Mouse (Mus musculus): ENCODE measurements around the gene Tmem8. TPM values are rescaled to one million over a fixed set of nuclear protein-coding genes. Genes with fewer than 3 reads are reported as not detected.
"Not testable (repeated sequence)": the region's sequence is repeated elsewhere in the genome, so short reads cannot be mapped to it uniquely, and the experiment has no call there.

The Tmem8 gene
- polyA plus RNA-seq, 1 experiment from 2014 or later = 0.33 TPM

DNA sequence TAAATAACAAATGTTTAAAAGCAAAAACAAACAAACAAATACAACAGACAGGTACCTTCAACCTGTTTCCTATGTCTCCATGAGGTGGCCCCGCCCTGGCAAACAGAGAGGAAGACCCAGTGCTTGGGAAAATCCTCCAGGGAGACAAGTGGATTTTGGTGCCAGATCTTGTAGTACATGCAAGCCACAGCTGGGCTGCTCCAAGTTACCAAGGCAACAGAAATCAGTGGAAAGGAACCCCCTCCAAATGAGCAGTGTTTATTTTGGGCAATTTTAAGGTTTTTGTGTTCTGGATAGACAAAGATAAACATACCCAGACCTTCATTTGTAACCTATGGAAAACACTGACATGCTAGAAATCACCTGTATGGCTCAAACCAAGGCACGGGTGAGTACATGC is 34.2 kb upstream of the Tmem8 start:
- WGBS (ENCODE audit: insufficient replicate concordance) = 72% methylated on average over 2 of the region's 2 CpGs
- H3K4me2 ChIP-seq = no peak overlapping the region
- 0 out of 2 replicates have a peak, but pooled peaks cover 3% of the 10 kb centered on the region for H3K27me3 ChIP-seq (ENCODE audit: control insufficient read depth, insufficient read depth, low read length)
- H3K27ac ChIP-seq (ENCODE audit: low read depth, low read length) = no peak overlapping the region
- H3K4me3 ChIP-seq (ENCODE audit: low read depth, low read length) = no peak overlapping the region
- ATAC-seq (replicated peaks; ENCODE audit: insufficient number of reproducible peaks, low FRiP score, low TSS enrichment) = no peak
- no peaks in the 10 kb centered on the region for H3K4me1 ChIP-seq (ENCODE audit: control insufficient read depth, insufficient read depth, low read length)
- H3K36me3 ChIP-seq (ENCODE audit: control insufficient read depth, insufficient read depth, low read length) = peaks cover 3% of the 10 kb centered on the region; the same call in 1 of the 2 replicates
- H3K9me3 ChIP-seq (replicated peaks; ENCODE audit: control insufficient read depth, low read length) = no peaks in the 10 kb centered on the region
- H3K9ac ChIP-seq (ENCODE audit: low read depth, low read length) = no peak overlapping the region

DNA sequence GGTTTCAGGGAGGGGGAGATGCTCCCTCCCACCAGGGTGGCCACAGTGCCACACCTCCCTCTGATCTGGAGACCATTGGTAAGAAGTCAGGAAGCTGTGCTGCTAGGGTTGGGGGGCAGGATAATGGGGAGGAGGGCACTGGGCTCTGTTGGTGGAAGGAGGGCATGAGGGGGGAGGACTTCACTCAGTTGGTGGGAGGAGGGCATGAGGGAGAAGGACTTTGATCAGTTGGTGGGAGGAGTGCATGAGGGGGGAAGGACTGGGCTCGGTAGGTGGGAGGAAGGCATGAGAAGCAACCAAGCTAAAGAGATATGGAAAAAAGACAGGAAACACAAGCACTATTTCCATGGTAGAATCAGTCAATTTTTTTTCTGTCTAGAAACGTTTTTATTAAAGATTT is 32.2 kb upstream of the Tmem8 start:
- H3K9me3 ChIP-seq (replicated peaks; ENCODE audit: control insufficient read depth, low read length) = no peaks in the 10 kb centered on the region
- H3K27ac ChIP-seq (ENCODE audit: low read depth, low read length) = no peak overlapping the region
- H3K9ac ChIP-seq (ENCODE audit: low read depth, low read length) = no peak overlapping the region
- peaks cover 3% of the 10 kb centered on the region; the same call in 1 of the 2 replicates for H3K36me3 ChIP-seq (ENCODE audit: control insufficient read depth, insufficient read depth, low read length)
- 19% methylated on average over 2 of the region's 2 CpGs for whole genome bisulfite sequencing (ENCODE audit: insufficient replicate concordance)
- H3K4me3 ChIP-seq (ENCODE audit: low read depth, low read length) = no peak overlapping the region
- no peak for ATAC-seq (replicated peaks; ENCODE audit: insufficient number of reproducible peaks, low FRiP score, low TSS enrichment)
- no peaks in the 10 kb centered on the region for H3K4me1 ChIP-seq (ENCODE audit: control insufficient read depth, insufficient read depth, low read length)
- 0 out of 2 replicates have a peak, but pooled peaks cover 3% of the 10 kb centered on the region for H3K27me3 ChIP-seq (ENCODE audit: control insufficient read depth, insufficient read depth, low read length)
- H3K4me2 ChIP-seq = no peak overlapping the region

DNA sequence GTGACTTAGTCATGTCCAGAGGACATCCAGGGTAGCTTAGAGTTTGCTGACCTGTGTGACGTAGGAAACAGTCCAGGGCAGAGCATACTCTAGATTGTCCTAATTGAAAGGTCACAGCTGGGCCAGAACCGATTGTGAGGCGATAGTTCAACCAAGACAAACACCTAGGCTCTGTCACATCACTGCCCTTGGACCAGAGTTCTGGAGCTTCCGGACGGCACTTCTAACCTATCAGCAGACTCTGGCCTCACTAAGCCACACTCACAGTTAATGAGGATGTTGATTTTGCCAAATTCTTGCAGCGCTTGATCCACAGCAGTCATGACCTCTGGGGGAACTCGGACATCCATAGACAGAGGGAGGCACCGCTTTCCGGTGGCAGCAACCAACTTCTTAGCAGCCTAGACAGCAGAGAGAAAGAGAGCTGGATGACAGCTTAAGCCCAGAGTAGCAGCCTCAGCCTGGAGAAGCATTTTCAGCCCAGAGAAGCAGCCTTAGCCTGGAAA is 26.0 kb upstream of the Tmem8 start:
- Histone ChIP-seq H3K9ac (ENCODE audit: low read depth, low read length) (no peak overlapping the region), H3K4me3 (ENCODE audit: low read depth, low read length) (no peak overlapping the region), H3K4me1 (ENCODE audit: control insufficient read depth, insufficient read depth, low read length) (no peaks in the 10 kb centered on the region), H3K9me3 (replicated peaks; ENCODE audit: control insufficient read depth, low read length) (no peaks in the 10 kb centered on the region), H3K36me3 (ENCODE audit: control insufficient read depth, insufficient read depth, low read length) (peaks cover 3% of the 10 kb centered on the region; the same call in 1 of the 2 replicates), H3K27me3 (ENCODE audit: control insufficient read depth, insufficient read depth, low read length) (no peaks in the 10 kb centered on the region), H3K27ac (ENCODE audit: low read depth, low read length) (no peak overlapping the region), H3K4me2 (no peak overlapping the region)
- 86% methylated on average over 9 of the region's 9 CpGs for WGBS (ENCODE audit: insufficient replicate concordance)
- no peak for ATAC-seq (replicated peaks; ENCODE audit: insufficient number of reproducible peaks, low FRiP score, low TSS enrichment)

DNA sequence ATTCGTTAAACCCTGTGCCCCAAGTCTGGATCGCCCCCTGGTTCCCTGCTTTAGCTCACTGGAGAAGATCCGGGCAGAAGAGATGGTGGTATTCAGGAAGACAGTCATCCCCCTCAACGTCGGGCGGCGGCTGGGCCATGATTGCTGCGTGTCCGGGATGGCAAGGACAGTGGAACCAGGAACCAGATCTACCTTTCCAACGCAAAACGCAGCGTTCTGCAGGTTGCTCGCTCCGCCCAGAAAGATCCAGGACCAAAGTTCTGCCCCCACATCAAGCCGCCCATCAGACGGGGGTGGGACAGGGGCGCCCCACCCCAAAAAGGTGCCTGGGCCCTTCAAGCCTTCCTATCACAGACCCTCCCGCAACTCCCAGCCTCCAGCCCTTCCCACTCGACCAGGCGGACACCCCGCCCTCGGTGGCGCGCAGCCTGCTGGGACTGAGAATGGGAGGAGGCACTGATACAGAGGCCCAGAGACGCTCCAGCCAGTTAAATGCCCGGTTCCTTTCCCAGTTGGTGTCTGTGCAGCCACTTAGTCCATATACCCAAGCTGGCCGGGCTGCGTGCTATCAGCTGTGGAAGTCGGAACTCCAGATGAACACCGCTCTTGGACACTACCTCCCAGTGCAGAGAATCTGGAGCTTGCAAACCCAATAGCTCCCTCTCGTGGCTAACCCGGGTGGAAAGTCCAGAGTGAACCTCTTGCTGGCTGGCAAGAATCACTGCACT is 23.0 kb upstream of the Tmem8 start, which contains the start of gene Decr2:
TSS of gene Decr2 (minus strand) at position 433 of the 728 bp plus-strand sequence.
- Histone ChIP-seq H3K9ac (ENCODE audit: low read depth, low read length) (peak within 1 kb of the TSS; percentile 63), H3K27ac (ENCODE audit: low read depth, low read length) (peak within 1 kb of the TSS; percentile 3), H3K4me3 (ENCODE audit: low read depth, low read length) (peak within 1 kb of the TSS; percentile 48), H3K27me3 (ENCODE audit: control insufficient read depth, insufficient read depth, low read length) (no peaks in the 10 kb centered on the region), H3K4me1 (ENCODE audit: control insufficient read depth, insufficient read depth, low read length) (0 out of 2 replicates have a peak, but pooled peaks cover 5% of the 10 kb centered on the region), H3K4me2 (peak within 1 kb of the TSS; percentile 93), H3K9me3 (replicated peaks; ENCODE audit: control insufficient read depth, low read length) (no peaks in the 10 kb centered on the region), H3K36me3 (ENCODE audit: control insufficient read depth, insufficient read depth, low read length) (0 out of 2 replicates have a peak, but pooled peaks cover 2% of the 10 kb centered on the region)
- WGBS (ENCODE audit: insufficient replicate concordance) = 2% methylated on average over 32 of the region's 32 CpGs
- peak; percentile 67 for ATAC-seq (replicated peaks; ENCODE audit: insufficient number of reproducible peaks, low FRiP score, low TSS enrichment)

DNA sequence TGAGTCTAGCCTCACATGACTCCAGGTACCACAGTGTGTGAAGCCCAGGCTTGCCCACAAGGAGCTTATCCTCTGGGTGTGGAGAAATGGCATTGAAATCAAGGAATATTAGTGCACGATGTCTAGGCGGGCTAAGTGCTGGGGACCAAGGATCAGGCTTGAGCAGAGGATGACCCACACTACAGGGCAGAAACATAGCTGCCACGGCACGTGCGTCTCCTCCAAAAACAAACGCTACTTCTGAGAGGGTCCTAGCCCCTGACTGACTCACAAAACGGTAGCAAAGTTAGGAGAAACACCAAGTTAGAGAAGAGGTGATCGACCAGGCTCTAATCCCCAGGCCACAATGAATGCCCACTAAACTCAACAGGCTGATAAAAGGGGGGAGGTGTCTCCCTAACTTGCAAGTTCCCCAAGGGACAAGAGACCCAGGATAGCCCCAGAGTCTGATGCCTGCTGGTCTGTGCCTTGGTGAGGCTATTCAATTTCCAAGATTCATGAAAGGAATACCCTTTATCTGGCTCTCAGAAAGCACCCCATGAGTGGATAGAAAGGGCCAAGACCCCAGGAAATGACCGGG is 18.5 kb upstream of the Tmem8 start:
- H3K9ac ChIP-seq (ENCODE audit: low read depth, low read length) = peak overlapping the region; percentile 86
- peak overlapping the region; percentile 75 for H3K4me3 ChIP-seq (ENCODE audit: low read depth, low read length)
- 28% methylated on average over 9 of the region's 9 CpGs for WGBS (ENCODE audit: insufficient replicate concordance)
- 0 out of 2 replicates have a peak, but pooled peaks cover 2% of the 10 kb centered on the region for H3K36me3 ChIP-seq (ENCODE audit: control insufficient read depth, insufficient read depth, low read length)
- peaks cover 9% of the 10 kb centered on the region; the same call in 1 of the 2 replicates for H3K4me1 ChIP-seq (ENCODE audit: control insufficient read depth, insufficient read depth, low read length)
- no peaks in the 10 kb centered on the region for H3K9me3 ChIP-seq (replicated peaks; ENCODE audit: control insufficient read depth, low read length)
- peak overlapping the region; percentile 88 for H3K4me2 ChIP-seq
- 0 out of 2 replicates have a peak, but pooled peaks have one; percentile 3 for ATAC-seq (replicated peaks; ENCODE audit: insufficient number of reproducible peaks, low FRiP score, low TSS enrichment)
- H3K27ac ChIP-seq (ENCODE audit: low read depth, low read length) = no peak overlapping the region
- H3K27me3 ChIP-seq (ENCODE audit: control insufficient read depth, insufficient read depth, low read length) = no peaks in the 10 kb centered on the region

DNA sequence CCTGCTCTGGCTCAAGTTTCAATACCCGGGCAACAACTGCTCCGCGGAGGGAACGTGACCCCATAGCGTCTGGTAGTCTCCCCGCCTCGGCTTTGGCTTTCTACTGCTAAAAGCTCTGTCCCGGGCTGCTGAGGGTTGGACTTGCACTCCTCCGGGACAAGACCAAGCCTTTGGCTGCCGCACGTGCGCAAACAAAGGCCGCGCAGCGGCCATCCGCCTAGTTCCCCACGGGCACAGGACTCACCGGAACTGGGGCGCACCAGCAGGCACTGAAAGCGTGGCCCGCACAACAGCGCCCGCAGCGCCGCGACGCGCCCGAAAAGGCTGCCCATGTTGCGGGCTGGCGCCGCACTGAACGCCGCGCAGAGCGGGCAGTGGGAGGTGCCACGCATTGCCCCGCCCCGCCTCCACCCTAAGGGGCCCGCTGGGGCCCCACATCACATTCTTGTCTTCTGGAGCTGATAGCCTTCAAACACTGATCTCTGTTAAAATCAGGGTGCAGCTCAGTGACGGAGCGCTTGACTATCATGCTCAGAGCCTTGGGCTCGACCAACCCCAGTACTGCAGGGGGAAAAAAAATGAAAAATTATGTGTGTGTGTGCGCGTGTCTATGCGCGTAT is 17.9 kb upstream of the Tmem8 start, which contains the start of gene Nme4:
TSS of gene Nme4 (minus strand) at position 482 of the 620 bp plus-strand sequence.
- WGBS (ENCODE audit: insufficient replicate concordance) = 4% methylated on average over 47 of the region's 47 CpGs
- peaks cover 9% of the 10 kb centered on the region; the same call in 1 of the 2 replicates for H3K4me1 ChIP-seq (ENCODE audit: control insufficient read depth, insufficient read depth, low read length)
- peak; percentile 74 for ATAC-seq (replicated peaks; ENCODE audit: insufficient number of reproducible peaks, low FRiP score, low TSS enrichment)
- 0 out of 2 replicates have a peak, but pooled peaks cover 2% of the 10 kb centered on the region for H3K36me3 ChIP-seq (ENCODE audit: control insufficient read depth, insufficient read depth, low read length)
- peak within 1 kb of the TSS; percentile 86 for H3K9ac ChIP-seq (ENCODE audit: low read depth, low read length)
- H3K9me3 ChIP-seq (replicated peaks; ENCODE audit: control insufficient read depth, low read length) = no peaks in the 10 kb centered on the region
- peak within 1 kb of the TSS; percentile 88 for H3K4me2 ChIP-seq
- no peaks in the 10 kb centered on the region for H3K27me3 ChIP-seq (ENCODE audit: control insufficient read depth, insufficient read depth, low read length)
- H3K27ac ChIP-seq (ENCODE audit: low read depth, low read length) = peak within 1 kb of the TSS; percentile 50; the same call in 1 of the 2 replicates
- H3K4me3 ChIP-seq (ENCODE audit: low read depth, low read length) = peak within 1 kb of the TSS; percentile 75

DNA sequence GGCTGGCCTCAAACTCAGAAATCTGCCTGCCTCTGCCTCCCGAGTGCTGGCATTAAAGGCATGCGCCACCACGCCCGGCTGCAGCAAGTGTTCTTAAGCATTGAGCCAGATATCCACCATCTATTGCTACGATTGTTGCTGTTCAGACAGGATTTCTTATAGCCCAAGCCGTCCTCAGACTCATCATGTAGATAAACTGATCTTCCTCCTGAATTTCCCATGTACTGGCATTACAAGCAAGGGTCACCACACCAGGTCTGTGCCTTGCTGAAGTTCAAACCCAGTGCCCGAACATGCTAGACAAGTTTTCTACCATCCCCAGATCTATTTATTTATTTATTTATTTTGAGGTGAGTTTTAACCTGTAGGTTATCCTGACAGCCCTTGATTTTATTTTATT is 14.6 kb upstream of the Tmem8 start:
- Histone ChIP-seq H3K4me1 (ENCODE audit: control insufficient read depth, insufficient read depth, low read length) (peaks cover 9% of the 10 kb centered on the region; the same call in 1 of the 2 replicates), H3K9ac (ENCODE audit: low read depth, low read length) (no peak overlapping the region), H3K9me3 (replicated peaks; ENCODE audit: control insufficient read depth, low read length) (no peaks in the 10 kb centered on the region), H3K27me3 (ENCODE audit: control insufficient read depth, insufficient read depth, low read length) (no peaks in the 10 kb centered on the region), H3K4me2 (no peak overlapping the region), H3K4me3 (ENCODE audit: low read depth, low read length) (no peak overlapping the region), H3K27ac (ENCODE audit: low read depth, low read length) (no peak overlapping the region), H3K36me3 (ENCODE audit: control insufficient read depth, insufficient read depth, low read length) (no peaks in the 10 kb centered on the region)
- WGBS (ENCODE audit: insufficient replicate concordance) = 83% methylated on average over 7 of the region's 7 CpGs
- no peak for ATAC-seq (replicated peaks; ENCODE audit: insufficient number of reproducible peaks, low FRiP score, low TSS enrichment)

DNA sequence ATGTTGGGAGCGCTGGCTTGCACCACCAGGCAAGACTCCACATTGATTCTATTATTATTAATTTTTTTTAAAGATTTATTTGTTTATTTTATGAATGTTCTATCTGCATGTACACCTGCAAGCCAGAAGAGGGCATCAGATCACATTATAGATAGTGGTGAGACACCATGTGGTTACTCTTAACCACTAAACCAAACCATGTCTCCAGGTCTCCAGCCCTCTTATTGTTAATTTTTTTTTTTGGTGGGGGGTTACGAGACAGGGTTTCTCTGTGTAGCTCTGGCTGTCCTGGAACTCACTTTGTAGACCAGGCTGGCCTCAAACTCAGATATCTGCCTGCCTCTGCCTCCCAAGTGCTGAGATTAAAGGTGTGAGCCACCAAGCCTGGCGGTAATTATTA is 13.8 kb upstream of the Tmem8 start:
- H3K9me3 ChIP-seq (replicated peaks; ENCODE audit: control insufficient read depth, low read length); ATAC-seq (replicated peaks; ENCODE audit: insufficient number of reproducible peaks, low FRiP score, low TSS enrichment); H3K27ac ChIP-seq (ENCODE audit: low read depth, low read length); H3K4me3 ChIP-seq (ENCODE audit: low read depth, low read length); H3K27me3 ChIP-seq (ENCODE audit: control insufficient read depth, insufficient read depth, low read length); H3K36me3 ChIP-seq (ENCODE audit: control insufficient read depth, insufficient read depth, low read length); H3K4me1 ChIP-seq (ENCODE audit: control insufficient read depth, insufficient read depth, low read length); H3K4me2 ChIP-seq; H3K9ac ChIP-seq (ENCODE audit: low read depth, low read length): not testable (repeated sequence)
- WGBS (ENCODE audit: insufficient replicate concordance) = 63% methylated on average over 3 of the region's 3 CpGs
